ENCODE assay signal across 8 mouse cellular contexts in genomic region chr12:89513759-89514158, GRCm38 (mm10).
DNase-seq lines count a peak whose midpoint lies in the region; ATAC-seq and TF ChIP-seq lines count a peak whose summit lies in the region.

No protein-coding gene starts in this region.

- no peaks in the 10 kb centered on the region for H3K9me3 ChIP-seq in heart, postnatal 0 days (replicated peaks; ENCODE audit: control insufficient read depth, low read length)
- H3K9me3 ChIP-seq in E14TG2a.4 (ENCODE audit: low read length): no peaks in the 10 kb centered on the region
- no peaks in the 10 kb centered on the region for H3K9me3 ChIP-seq in forebrain, embryonic 16.5 days (ENCODE audit: control insufficient read depth, low read length)

- H3K4me3 ChIP-seq in heart, postnatal 0 days (ENCODE audit: low read depth, low read length): no peak overlapping the region
- H3K4me3 ChIP-seq in E14TG2a.4 (replicated peaks; ENCODE audit: low read length): no peak overlapping the region
- H3K4me3 ChIP-seq in forebrain, embryonic 16.5 days (replicated peaks; ENCODE audit: low read length): no peak overlapping the region

- no peak overlapping the region for H3K4me2 ChIP-seq in heart, postnatal 0 days (ENCODE audit: low read depth, low read length)
- no peak overlapping the region for H3K4me2 ChIP-seq in forebrain, embryonic 16.5 days (ENCODE audit: low read length)

- no peak for TF ChIP-seq EP300 in heart, postnatal 0 days (IDR thresholded peaks at IDR 0.05; ENCODE audit: low read depth)

- peak; percentile 74 for TF ChIP-seq CTCF in heart, postnatal 0 days (IDR thresholded peaks at IDR 0.05; ENCODE audit: low read depth)
- peak; percentile 66 for TF ChIP-seq CTCF in E14TG2a.4 (conservative IDR thresholded peaks at IDR 0.05; ENCODE audit: low read length)

- no peaks in the 10 kb centered on the region for H3K36me3 ChIP-seq in heart, postnatal 0 days (replicated peaks; ENCODE audit: control insufficient read depth, insufficient read depth, low read length)
- H3K36me3 ChIP-seq in E14TG2a.4 (ENCODE audit: insufficient read depth, low read length): no peaks in the 10 kb centered on the region
- H3K36me3 ChIP-seq in forebrain, embryonic 16.5 days (ENCODE audit: control insufficient read depth, insufficient read depth): no peaks in the 10 kb centered on the region

- no peaks in the 10 kb centered on the region for H3K4me1 ChIP-seq in heart, postnatal 0 days (ENCODE audit: control insufficient read depth, insufficient read depth)
- H3K4me1 ChIP-seq in E14TG2a.4 (replicated peaks; ENCODE audit: low read depth, low read length): no peaks in the 10 kb centered on the region
- H3K4me1 ChIP-seq in forebrain, embryonic 16.5 days (replicated peaks; ENCODE audit: control insufficient read depth, insufficient read depth, low read length): no peaks in the 10 kb centered on the region

- H3K27ac ChIP-seq in heart, postnatal 0 days (ENCODE audit: low read depth): no peak overlapping the region
- H3K27ac ChIP-seq in forebrain, embryonic 16.5 days (ENCODE audit: low read length): no peak overlapping the region

- peak; percentile 27 for DNase-seq in heart, postnatal 0 days (ENCODE audit: low spot score)
- no peak for DNase-seq in heart, postnatal 36 days
- peak; percentile 67 for DNase-seq in cerebellum, adult 11-12 months
- DNase-seq in layer of hippocampus, adult 8-10 months (ENCODE audit: low spot score in 2 of 2): peak; percentile 37 to 59
- DNase-seq in thymus, postnatal 25 days: peak; percentile 23

- no peaks in the 10 kb centered on the region for H3K27me3 ChIP-seq in heart, postnatal 0 days (ENCODE audit: control insufficient read depth, insufficient read depth, low read length)
- H3K27me3 ChIP-seq in E14TG2a.4 (ENCODE audit: insufficient read depth, low read length): no peaks in the 10 kb centered on the region
- no peaks in the 10 kb centered on the region for H3K27me3 ChIP-seq in forebrain, embryonic 16.5 days (replicated peaks; ENCODE audit: control insufficient read depth, insufficient read depth, low read length)

- no peak overlapping the region for H3K9ac ChIP-seq in heart, postnatal 0 days (replicated peaks; ENCODE audit: low read depth, low read length)
- no peak overlapping the region for H3K9ac ChIP-seq in forebrain, embryonic 16.5 days (replicated peaks; ENCODE audit: low read depth, low read length)

- ATAC-seq in heart, postnatal 0 days (ENCODE audit: insufficient read depth, low read depth): no peak
- peak; percentile 62; the same call in 1 of the 2 replicates for ATAC-seq in forebrain, embryonic 16.5 days
- peak; percentile 94 for ATAC-seq in megakaryocyte progenitor cell, adult 5-6 weeks (replicated peaks; ENCODE audit: poor library complexity)

- WGBS in heart, postnatal 0 days: 37% methylated on average over 7 of the region's 7 CpGs
- WGBS in forebrain, embryonic 16.5 days: 39% methylated on average over 7 of the region's 7 CpGs

- intact Hi-C loops in heart, postnatal 36 days (cut with DNase I): no loop called here

Comparison
In these comparisons a context has a peak if more than half of its experiments do, and no peak if none do; other contexts are left out.
1. DNase-seq: peak in heart, postnatal 0 days (single experiment), cerebellum, adult 11-12 months (single experiment), layer of hippocampus, adult 8-10 months (2 of 2) and thymus, postnatal 25 days (single experiment); none in heart, postnatal 36 days (0 of 2).